Mouse (Mus musculus) lung, embryonic 16.5 days (tissue): ENCODE data around the gene Slc6a3. TPM values are rescaled to one million over a fixed set of nuclear protein-coding genes. Genes with fewer than 3 reads are reported as not detected.

Experiments used
- ATAC-seq: fragments of 200-750 bp; cut with Nextera tagmentation; 2 replicates; pipeline ENCODE4 v1.8.0; 2017; ENCODE audit warnings: low read depth, mild to moderate bottlenecking, moderate library complexity
- H3K27ac ChIP-seq: fragments of 300-500 bp; sonication (generic); 2 replicates; pipeline ENCODE4 v1.5.1; 2014; ENCODE audit warnings: mild to moderate bottlenecking, control low read depth, low read length
- H3K27me3 ChIP-seq: fragments of 300-500 bp; sonication (generic); 2 replicates; pipeline ENCODE4 v1.6.1; 2014; ENCODE audit warnings: low read depth, low read length, mixed read lengths; ENCODE audit not compliant: control insufficient read depth, insufficient read depth
- H3K36me3 ChIP-seq: fragments of 300-500 bp; sonication (generic); 2 replicates; pipeline ENCODE4 v1.6.1; 2014; ENCODE audit warnings: low read length; ENCODE audit not compliant: control insufficient read depth, insufficient read depth
- H3K4me1 ChIP-seq: fragments of 300-500 bp; sonication (generic); replicated peaks from 2 replicates; pipeline ENCODE4 v1.6.1; 2014; ENCODE audit warnings: low read length, mixed read lengths; ENCODE audit not compliant: control insufficient read depth, insufficient read depth
- H3K4me2 ChIP-seq: fragments of 300-500 bp; sonication (generic); 2 replicates; pipeline ENCODE4 v1.6.1; 2014; ENCODE audit warnings: low read depth, low read length, control low read depth
- H3K4me3 ChIP-seq: fragments of 300-500 bp; sonication (generic); 2 replicates; pipeline ENCODE4 v1.5.1; 2014; ENCODE audit warnings: mild to moderate bottlenecking, low read length, control low read depth
- H3K9ac ChIP-seq: fragments of 300-500 bp; sonication (generic); 2 replicates; pipeline ENCODE4 v1.6.1; 2014; ENCODE audit warnings: low read length, control low read depth
- H3K9me3 ChIP-seq: fragments of 300-500 bp; sonication (generic); 2 replicates; pipeline ENCODE4 v1.6.1; 2016; ENCODE audit warnings: low read length; ENCODE audit not compliant: control insufficient read depth
- WGBS: fragments of 180-500 bp; shearing (Covaris S2); extraction: QIAGEN DNeasy Blood & Tissue Kit; methylation state at CpG from one replicate; pipeline ENCODE4 v1.1.7; 2014; 5-methylcytosine and 5-hydroxymethylcytosine counted together
- polyA plus RNA-seq: library from polyadenylated mRNA; unstranded; fragments of >200 nt; fragmentation: Nextera tagmentation; extraction: Ambion mirVana; gene quantifications from 2 replicates; pipeline ENCODE4 v1.2.1, GENCODE M21; 2015

Slc6a3 gene
- polyA plus RNA-seq, 1 experiment from 2014 or later = 0.08 TPM

DNA sequence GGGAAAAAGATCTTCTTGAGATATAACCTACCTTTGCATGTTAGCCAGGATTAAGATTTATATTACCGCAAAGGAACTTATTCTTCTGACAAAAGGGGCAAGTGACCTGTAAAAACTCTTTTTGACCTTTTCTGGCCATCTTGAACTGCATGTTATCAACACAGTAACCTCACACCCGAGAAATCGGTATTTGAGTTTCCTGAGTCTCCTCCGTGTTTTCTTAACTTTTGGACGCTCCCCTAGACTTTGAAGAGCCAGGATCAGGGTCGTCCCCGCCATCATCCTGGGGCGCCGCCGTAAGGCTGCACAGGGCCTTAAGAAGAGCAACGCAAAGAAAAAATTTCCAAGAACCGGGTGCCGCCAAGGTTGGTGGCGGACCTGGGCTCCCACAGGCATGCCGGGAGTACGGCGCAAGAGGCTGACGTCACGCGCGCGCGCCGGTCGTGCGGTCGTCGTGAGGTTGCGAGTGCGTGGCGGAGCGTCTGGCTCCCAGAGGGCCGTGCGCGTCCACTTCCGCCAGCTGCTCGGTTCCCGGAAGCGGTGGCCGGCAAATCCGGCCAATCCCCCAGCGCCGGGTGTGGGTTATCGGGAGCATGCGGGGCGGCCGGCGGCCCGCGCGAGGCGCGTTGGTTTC lies 67.1 kb downstream of the Slc6a3 start, which contains the start of gene Clptm1l:
Clptm1l (plus strand) TSS at position 485 of the 634 bp plus-strand sequence.
- peaks cover 8% of the 10 kb centered on the region for H3K4me1 ChIP-seq
- peak within 1 kb of the TSS; percentile 95 for H3K4me2 ChIP-seq
- H3K36me3 ChIP-seq = peaks cover 21% of the 10 kb centered on the region
- H3K27ac ChIP-seq = peak within 1 kb of the TSS; percentile 55; the same call in 1 of the 2 replicates
- H3K9me3 ChIP-seq = no peaks in the 10 kb centered on the region
- H3K4me3 ChIP-seq = peak within 1 kb of the TSS; percentile 66
- WGBS = under 1% methylated on average over 45 of the region's 53 CpGs
- no peaks in the 10 kb centered on the region for H3K27me3 ChIP-seq
- peak; percentile 99 for ATAC-seq
- H3K9ac ChIP-seq = peak within 1 kb of the TSS; percentile 95

- peak; percentile 77 for ATAC-seq
- Histone ChIP-seq H3K9me3 (no peaks in the 10 kb centered on the region), H3K27ac (peak overlapping the region; percentile 31; the same call in 1 of the 2 replicates), H3K4me3 (peak overlapping the region; percentile 66), H3K4me1 (peaks cover 8% of the 10 kb centered on the region), H3K9ac (peak overlapping the region; percentile 95), H3K27me3 (no peaks in the 10 kb centered on the region), H3K36me3 (peaks cover 27% of the 10 kb centered on the region), H3K4me2 (peak overlapping the region; percentile 95)
- 2% methylated on average over 39 of the region's 39 CpGs for WGBS
Observed at GRCm38 (mm10) chr13:73604156-73604957, 67.8 kb downstream of the Slc6a3 start.

DNA sequence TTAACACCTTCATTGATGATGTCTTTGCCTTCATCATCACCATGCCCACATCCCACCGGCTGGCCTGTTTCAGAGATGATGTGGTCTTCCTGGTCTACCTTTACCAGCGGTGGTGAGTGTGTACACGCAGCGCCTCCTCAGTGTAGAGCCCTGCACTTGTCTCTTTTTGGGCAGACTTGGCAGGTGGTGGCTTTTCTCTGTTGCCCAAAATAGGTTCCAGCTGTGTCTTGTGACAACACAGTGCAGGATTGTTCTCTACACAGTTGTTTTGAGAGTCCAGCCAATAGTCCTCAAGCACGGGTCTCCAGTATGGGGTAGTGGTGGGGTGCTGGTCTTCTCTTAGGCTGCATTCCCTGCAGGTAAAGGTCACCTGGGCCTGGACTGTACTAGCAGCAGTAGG lies 81.9 kb downstream of the Slc6a3 start:
- Histone ChIP-seq H3K4me3 (no peak overlapping the region), H3K4me2 (no peak overlapping the region), H3K9ac (no peak overlapping the region), H3K4me1 (no peaks in the 10 kb centered on the region), H3K36me3 (peaks cover 42% of the 10 kb centered on the region), H3K9me3 (no peaks in the 10 kb centered on the region), H3K27ac (no peak overlapping the region), H3K27me3 (no peaks in the 10 kb centered on the region)
- no peak for ATAC-seq
- 93% methylated on average over 5 of the region's 5 CpGs for WGBS

DNA sequence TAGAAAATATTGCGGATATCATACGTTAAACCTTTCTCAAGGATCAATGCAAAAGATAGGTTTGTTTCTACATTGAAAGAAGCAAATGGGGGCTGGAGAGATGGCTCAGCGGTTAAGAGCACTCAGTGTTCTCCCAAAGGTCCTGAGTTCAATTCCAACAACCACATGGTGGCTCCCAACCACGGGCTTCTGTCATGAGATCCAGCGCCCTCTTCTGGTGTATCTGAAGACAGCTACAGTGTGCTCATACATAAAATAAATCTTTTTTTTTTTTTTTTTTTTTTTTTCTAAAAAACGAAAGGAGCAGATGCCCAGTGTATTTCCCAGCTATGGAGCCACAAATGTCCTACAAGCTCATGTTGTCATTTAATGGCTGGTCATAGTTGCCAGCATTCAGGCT lies 84.1 kb downstream of the Slc6a3 start:
- Histone ChIP-seq H3K36me3 (peaks cover 32% of the 10 kb centered on the region), H3K9me3 (no peaks in the 10 kb centered on the region), H3K4me2 (no peak overlapping the region), H3K4me1 (no peaks in the 10 kb centered on the region), H3K4me3 (no peak overlapping the region), H3K9ac (no peak overlapping the region), H3K27me3 (no peaks in the 10 kb centered on the region), H3K27ac (no peak overlapping the region)
- WGBS = 68% methylated on average over 6 of the region's 6 CpGs
- no peak for ATAC-seq

DNA sequence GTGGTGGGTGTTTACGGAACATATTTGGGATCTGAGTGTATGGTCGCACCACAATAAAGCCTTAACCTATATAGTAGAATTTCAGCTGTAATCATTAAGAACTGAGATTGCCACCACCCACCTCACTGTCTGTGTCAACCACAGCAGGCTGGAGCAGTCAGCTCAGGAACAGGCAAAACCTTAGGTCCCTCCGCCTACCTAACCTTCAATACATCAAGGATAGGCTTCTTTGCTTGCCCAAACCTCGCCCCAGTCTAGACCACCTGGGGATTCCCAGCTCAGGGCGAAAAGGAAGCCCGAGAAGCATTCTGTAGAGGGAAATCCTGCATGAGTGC lies 89.8 kb downstream of the Slc6a3 start:
- H3K4me1 ChIP-seq = peaks cover 7% of the 10 kb centered on the region
- 45% methylated on average over 6 of the region's 6 CpGs for WGBS
- no peak for ATAC-seq
- H3K27ac ChIP-seq = no peak overlapping the region
- H3K4me2 ChIP-seq = peak overlapping the region; percentile 97
- H3K4me3 ChIP-seq = peak overlapping the region; percentile 75
- H3K36me3 ChIP-seq = peaks cover 3% of the 10 kb centered on the region; the same call in 1 of the 2 replicates
- peak overlapping the region; percentile 82 for H3K9ac ChIP-seq
- H3K9me3 ChIP-seq = no peaks in the 10 kb centered on the region
- H3K27me3 ChIP-seq = no peaks in the 10 kb centered on the region

DNA sequence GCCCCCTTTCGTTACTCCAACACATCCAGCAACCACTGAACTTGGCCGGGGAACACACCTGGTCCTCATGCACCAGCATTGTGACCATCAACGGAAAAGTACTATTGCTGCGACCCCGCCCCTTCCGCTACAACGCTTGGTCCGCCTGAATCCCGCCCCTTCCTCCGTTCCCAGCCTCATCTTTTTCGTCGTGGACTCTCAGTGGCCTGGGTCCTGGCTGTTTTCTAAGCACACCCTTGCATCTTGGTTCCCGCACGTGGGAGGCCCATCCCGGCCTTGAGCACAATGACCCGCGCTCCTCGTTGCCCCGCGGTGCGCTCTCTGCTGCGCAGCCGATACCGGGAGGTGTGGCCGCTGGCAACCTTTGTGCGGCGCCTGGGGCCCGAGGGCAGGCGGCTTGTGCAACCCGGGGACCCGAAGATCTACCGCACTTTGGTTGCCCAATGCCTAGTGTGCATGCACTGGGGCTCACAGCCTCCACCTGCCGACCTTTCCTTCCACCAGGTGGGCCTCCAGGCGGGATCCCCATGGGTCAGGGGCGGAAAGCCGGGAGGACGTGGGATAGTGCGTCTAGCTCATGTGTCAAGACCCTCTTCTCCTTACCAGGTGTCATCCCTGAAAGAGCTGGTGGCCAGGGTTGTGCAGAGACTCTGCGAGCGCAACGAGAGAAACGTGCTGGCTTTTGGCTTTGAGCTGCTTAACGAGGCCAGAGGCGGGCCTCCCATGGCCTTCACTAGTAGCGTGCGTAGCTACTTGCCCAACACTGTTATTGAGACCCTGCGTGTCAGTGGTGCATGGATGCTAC lies 90.4 kb downstream of the Slc6a3 start, which contains the start of gene Tert:
Tert (plus strand) TSS at position 167 of the 805 bp plus-strand sequence.
- Histone ChIP-seq H3K36me3 (peaks cover 2% of the 10 kb centered on the region; the same call in 1 of the 2 replicates), H3K27me3 (no peaks in the 10 kb centered on the region), H3K4me3 (peak within 1 kb of the TSS; percentile 75), H3K4me1 (peaks cover 7% of the 10 kb centered on the region), H3K9ac (peak within 1 kb of the TSS; percentile 82), H3K9me3 (no peaks in the 10 kb centered on the region), H3K4me2 (peak within 1 kb of the TSS; percentile 97), H3K27ac (no peak within 1 kb of the TSS)
- WGBS = 7% methylated on average over 47 of the region's 47 CpGs
- peak; percentile 81 for ATAC-seq

Other genes with a start within 250 kb of the Slc6a3 start
- gene Mrpl36, start 208.2 kb upstream of the Slc6a3 start, polyA plus RNA-seq = 122 and 124 TPM in 2 replicates
- gene Ndufs6, start 208.2 kb upstream of the Slc6a3 start, polyA plus RNA-seq = 403 and 405 TPM in 2 replicates
- 119 and 140 TPM in 2 replicates for gene Lpcat1, start 69.5 kb upstream of the Slc6a3 start, polyA plus RNA-seq
- gene Clptm1l, start 67.3 kb downstream of the Slc6a3 start, polyA plus RNA-seq = 95.8 and 105 TPM in 2 replicates
- gene Tert, start 90.2 kb downstream of the Slc6a3 start, polyA plus RNA-seq = 3.4 and 3.9 TPM in 2 replicates
- not detected in 2 replicates for gene Slc6a18, start 141.3 kb downstream of the Slc6a3 start, polyA plus RNA-seq
- gene Slc6a19, start 168.1 kb downstream of the Slc6a3 start, polyA plus RNA-seq = 0.08 TPM in 1 of 2 replicates, not detected in the other
- 14.6 and 18.7 TPM in 2 replicates for gene Slc12a7, start 196.3 kb downstream of the Slc6a3 start, polyA plus RNA-seq